ENCODE assay signal across 24 mouse cellular contexts in genomic region chr7:139347051-139347450, GRCm38 (mm10). TPM values are rescaled to one million over a fixed set of nuclear protein-coding genes. Genes with fewer than 3 reads are reported as not detected.
DNase-seq lines count a peak whose midpoint lies in the region; ATAC-seq lines count a peak whose summit lies in the region.
"Had no signal": no experiment of that assay in that cellular context is flagged by ENCODE, and none has a peak within 500 bp of the region (broad histone marks: within the 10 kb centered on the region; RNA-seq: fewer than 3 reads in every experiment).

No protein-coding gene starts in this region.

- H3K9ac ChIP-seq in hindbrain, embryonic 11.5 days (ENCODE audit: low read depth, low read length): no peak overlapping the region
- H3K9ac ChIP-seq in hindbrain, embryonic 16.5 days (ENCODE audit: low read depth, low read length): no peak overlapping the region
- H3K9ac ChIP-seq: embryonic facial prominence, embryonic 12.5 days; embryonic facial prominence, embryonic 15.5 days; heart, embryonic 12.5 days; heart, embryonic 15.5 days; hindbrain, embryonic 12.5 days; hindbrain, embryonic 15.5 days; intestine, embryonic 15.5 days had no signal

- no peak for ATAC-seq in hindbrain, embryonic 11.5 days (ENCODE audit: low FRiP score)
- ATAC-seq in hindbrain, embryonic 16.5 days: no peak
- ATAC-seq: activated CD4-positive, CD25-positive, alpha-beta regulatory T cell, adult 4 months; forebrain, embryonic 14.5 days; intestine, embryonic 15.5 days had no signal

- H3K4me1 ChIP-seq in hindbrain, embryonic 11.5 days (replicated peaks; ENCODE audit: control insufficient read depth, insufficient read depth, low read length): no peaks in the 10 kb centered on the region; the same call in 1 of the 2 replicates
- no peaks in the 10 kb centered on the region for H3K4me1 ChIP-seq in hindbrain, embryonic 16.5 days (ENCODE audit: control insufficient read depth, insufficient read depth, low read depth, low read length)
- H3K4me1 ChIP-seq: embryonic facial prominence, embryonic 12.5 days; embryonic facial prominence, embryonic 15.5 days had no signal

- no peaks in the 10 kb centered on the region for H3K27me3 ChIP-seq in hindbrain, embryonic 11.5 days (ENCODE audit: control insufficient read depth, insufficient read depth, low read length)
- H3K27me3 ChIP-seq in hindbrain, embryonic 16.5 days (replicated peaks; ENCODE audit: control insufficient read depth, insufficient read depth, low read length): no peaks in the 10 kb centered on the region
- H3K27me3 ChIP-seq: embryonic facial prominence, embryonic 12.5 days; embryonic facial prominence, embryonic 15.5 days; heart, embryonic 12.5 days; heart, embryonic 15.5 days; hindbrain, embryonic 12.5 days; hindbrain, embryonic 15.5 days; intestine, embryonic 15.5 days had no signal

- no peaks in the 10 kb centered on the region for H3K36me3 ChIP-seq in hindbrain, embryonic 11.5 days (ENCODE audit: control insufficient read depth, insufficient read depth, low read length)
- no peaks in the 10 kb centered on the region for H3K36me3 ChIP-seq in hindbrain, embryonic 16.5 days (ENCODE audit: control insufficient read depth, insufficient read depth, low read length)
- H3K36me3 ChIP-seq: embryonic facial prominence, embryonic 12.5 days; embryonic facial prominence, embryonic 15.5 days; heart, embryonic 12.5 days; heart, embryonic 15.5 days; hindbrain, embryonic 12.5 days; hindbrain, embryonic 15.5 days; intestine, embryonic 15.5 days had no signal

- H3K27ac ChIP-seq in hindbrain, embryonic 11.5 days (ENCODE audit: low read depth, low read length): no peak overlapping the region
- no peak overlapping the region for H3K27ac ChIP-seq in hindbrain, embryonic 16.5 days (ENCODE audit: low read depth, low read length)
- H3K27ac ChIP-seq: embryonic facial prominence, embryonic 12.5 days; embryonic facial prominence, embryonic 15.5 days; heart, embryonic 15.5 days; hindbrain, embryonic 12.5 days; hindbrain, embryonic 15.5 days; intestine, embryonic 15.5 days had no signal

- 26% methylated on average over 7 of the region's 7 CpGs for WGBS in hindbrain, embryonic 11.5 days
- WGBS in hindbrain, embryonic 16.5 days: 48% methylated on average over 7 of the region's 7 CpGs

- no peak overlapping the region for H3K4me2 ChIP-seq in hindbrain, embryonic 11.5 days (replicated peaks; ENCODE audit: low read depth, low read length)
- H3K4me2 ChIP-seq in hindbrain, embryonic 16.5 days (ENCODE audit: low read length): no peak overlapping the region
- H3K4me2 ChIP-seq: embryonic facial prominence, embryonic 12.5 days; embryonic facial prominence, embryonic 15.5 days; heart, embryonic 12.5 days; heart, embryonic 15.5 days; hindbrain, embryonic 12.5 days; hindbrain, embryonic 15.5 days; intestine, embryonic 15.5 days had no signal

- peak; percentile 33 for DNase-seq in hindbrain, embryonic 11.5 days (ENCODE audit: low spot score)
- DNase-seq in embryo, embryonic 10 days (ENCODE audit: low spot score): peak; percentile 78
- DNase-seq in embryo, embryonic 9.5 days (ENCODE audit: extremely low spot score): peak; percentile 50
- no peak for DNase-seq in kidney, postnatal 36 days
- no peak for DNase-seq in cerebellum, adult 18-20 months
- DNase-seq: adrenal gland, adult 8-10 months; adrenal gland, postnatal 25 days; cerebellum, adult 11-12 months; cerebellum, adult 9-10 months; cerebellum, postnatal 14 days; gastrocnemius, postnatal 25 days; heart, adult 18-20 months; heart, postnatal 10 days; heart, postnatal 4 days had no signal

- no peak overlapping the region for H3K4me3 ChIP-seq in hindbrain, embryonic 11.5 days (ENCODE audit: low read depth, low read length)
- H3K4me3 ChIP-seq in hindbrain, embryonic 16.5 days (ENCODE audit: low read length): no peak overlapping the region
- H3K4me3 ChIP-seq: embryonic facial prominence, embryonic 12.5 days; embryonic facial prominence, embryonic 15.5 days; heart, embryonic 12.5 days; heart, embryonic 15.5 days; hindbrain, embryonic 12.5 days; hindbrain, embryonic 15.5 days; intestine, embryonic 15.5 days had no signal

- H3K9me3 ChIP-seq in hindbrain, embryonic 11.5 days (ENCODE audit: control insufficient read depth, low read length): no peaks in the 10 kb centered on the region
- H3K9me3 ChIP-seq in hindbrain, embryonic 16.5 days (ENCODE audit: control insufficient read depth, low read length): no peaks in the 10 kb centered on the region
- H3K9me3 ChIP-seq: embryonic facial prominence, embryonic 12.5 days; embryonic facial prominence, embryonic 15.5 days; heart, embryonic 12.5 days; heart, embryonic 15.5 days; hindbrain, embryonic 12.5 days; hindbrain, embryonic 15.5 days; intestine, embryonic 15.5 days had no signal

RNA-seq across cellular contexts. Expression of gene Inpp5a, which starts 41.9 kb away (rescaled TPM):
- 24.1 and 24.2 TPM in 2 replicates for polyA plus RNA-seq in hindbrain, embryonic 11.5 days (2014; fragmentation: Nextera tagmentation; extraction: Ambion mirVana)
- 17.4 and 18.8 TPM in 2 replicates for polyA plus RNA-seq in hindbrain, embryonic 16.5 days (2015; fragmentation: Nextera tagmentation; extraction: Ambion mirVana)

Comparison
In these comparisons a context has a peak if more than half of its experiments do, and no peak if none do; other contexts are left out.
1. DNase-seq: peak in hindbrain, embryonic 11.5 days (single experiment), embryo, embryonic 10 days (single experiment) and embryo, embryonic 9.5 days (single experiment); none in kidney, postnatal 36 days (0 of 2) and cerebellum, adult 18-20 months (0 of 2).